Mouse (Mus musculus) neural tube, embryonic 11.5 days (tissue): ENCODE results near the gene Alkbh7. TPM values are rescaled to one million over a fixed set of nuclear protein-coding genes. Genes with fewer than 3 reads are reported as not detected.
A peak's percentile ranks its signal among the peaks of the same experiment; 100 is the strongest.

ENCODE experiments used
- ATAC-seq: fragments of 200-750 bp; cut with Nextera tagmentation; 2 replicates; pipeline ENCODE4 v1.8.0; 2017; ENCODE audit warnings: moderate number of reproducible peaks, mild to moderate bottlenecking, moderate TSS enrichment, moderate library complexity; ENCODE audit not compliant: insufficient read depth, low FRiP score, low TSS enrichment
- DNase-seq: peaks from one replicate; pipeline ENCODE4 v3.0.0-alpha.2; 2015; ENCODE audit warnings: low spot score
- H3K27ac ChIP-seq: fragments of 300-500 bp; sonication (generic); 2 replicates; pipeline ENCODE4 v1.5.1; 2014; ENCODE audit warnings: low read depth, mild to moderate bottlenecking, low read length
- H3K27me3 ChIP-seq: fragments of 300-500 bp; sonication (generic); 2 replicates; pipeline ENCODE4 v1.6.1; 2014; ENCODE audit warnings: mild to moderate bottlenecking, low read length, mixed read lengths; ENCODE audit not compliant: control insufficient read depth, insufficient read depth
- H3K36me3 ChIP-seq: fragments of 300-500 bp; sonication (generic); 2 replicates; pipeline ENCODE4 v1.6.1; 2014; ENCODE audit warnings: mild to moderate bottlenecking, low read length, moderate library complexity, mixed read lengths; ENCODE audit not compliant: control insufficient read depth, insufficient read depth
- H3K4me1 ChIP-seq: fragments of 300-500 bp; sonication (generic); 2 replicates; pipeline ENCODE4 v1.6.1; 2014; ENCODE audit warnings: low read length, mixed read lengths; ENCODE audit not compliant: control insufficient read depth, insufficient read depth
- H3K4me2 ChIP-seq: fragments of 300-500 bp; sonication (generic); 2 replicates; pipeline ENCODE4 v1.6.1; 2014; ENCODE audit warnings: low read depth, mild to moderate bottlenecking, moderate library complexity
- H3K4me3 ChIP-seq: fragments of 300-500 bp; sonication (generic); 2 replicates; pipeline ENCODE4 v1.5.1; 2014; ENCODE audit warnings: low read depth, low read length
- H3K9ac ChIP-seq: fragments of 300-500 bp; sonication (generic); 2 replicates; pipeline ENCODE4 v1.6.1; 2014; ENCODE audit warnings: mild to moderate bottlenecking, low read length
- H3K9me3 ChIP-seq: fragments of 300-500 bp; sonication (generic); 2 replicates; pipeline ENCODE4 v1.6.1; 2016; ENCODE audit warnings: low read length; ENCODE audit not compliant: control insufficient read depth
- WGBS: fragments of 180-500 bp; shearing (Covaris S2); extraction: QIAGEN DNeasy Blood & Tissue Kit; methylation state at CpG from one replicate; pipeline ENCODE4 v1.1.7; 2014; 5-methylcytosine and 5-hydroxymethylcytosine counted together
- polyA plus RNA-seq: library from polyadenylated mRNA; unstranded; fragments of >200 nt; fragmentation: Nextera tagmentation; extraction: Ambion mirVana; gene quantifications from 2 replicates; pipeline ENCODE4 v1.2.1, GENCODE M21; 2014

Gene Alkbh7
- polyA plus RNA-seq, 1 experiment from 2014 or later, result 37.0 TPM

DNA sequence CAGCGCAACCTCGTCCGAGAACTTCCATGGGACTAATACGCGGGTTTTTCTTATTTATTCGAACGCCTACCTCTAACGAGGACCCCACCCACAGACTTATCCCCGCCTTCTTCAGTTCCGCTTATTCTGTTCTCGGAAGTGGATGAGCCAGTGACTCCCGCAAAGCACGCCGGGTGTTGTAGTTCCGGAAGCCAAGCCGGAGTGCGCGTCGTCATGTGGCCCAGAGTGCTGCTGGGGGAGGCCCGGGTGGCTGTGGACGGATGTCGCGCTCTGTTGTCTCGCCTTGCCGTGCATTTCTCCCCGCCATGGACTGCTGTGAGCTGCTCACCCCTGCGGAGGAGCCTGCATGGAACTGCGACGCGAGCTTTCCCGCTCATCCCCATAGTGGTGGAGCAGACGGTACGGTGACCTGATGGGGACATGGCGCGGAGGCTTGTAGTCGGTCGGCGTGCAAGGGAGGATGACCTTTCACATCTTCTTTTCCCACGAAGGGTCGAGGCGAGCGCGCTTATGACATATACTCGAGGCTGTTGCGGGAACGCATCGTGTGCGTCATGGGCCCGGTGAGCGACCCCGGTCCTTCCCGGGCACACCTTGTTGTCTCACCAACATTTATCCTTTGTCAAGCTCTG, 6.9 kb upstream of the Alkbh7 start, which contains the start of gene Clpp:
Gene Clpp (plus strand): TSS at position 191 of the 632 bp plus-strand sequence.
- peaks cover 16% of the 10 kb centered on the region for H3K36me3 ChIP-seq
- H3K4me1 ChIP-seq, result no peaks in the 10 kb centered on the region
- peak within 1 kb of the TSS; percentile 66 for H3K4me2 ChIP-seq
- H3K27ac ChIP-seq, result peak within 1 kb of the TSS; percentile 61; the same call in 1 of the 2 replicates
- H3K9ac ChIP-seq, result peak within 1 kb of the TSS; percentile 76
- under 1% methylated on average over 52 of the region's 52 CpGs for WGBS
- peak; percentile 94 for DNase-seq
- no peaks in the 10 kb centered on the region for H3K9me3 ChIP-seq
- ATAC-seq, result peak; percentile 95
- H3K27me3 ChIP-seq, result no peaks in the 10 kb centered on the region
- peak within 1 kb of the TSS; percentile 75 for H3K4me3 ChIP-seq

DNA sequence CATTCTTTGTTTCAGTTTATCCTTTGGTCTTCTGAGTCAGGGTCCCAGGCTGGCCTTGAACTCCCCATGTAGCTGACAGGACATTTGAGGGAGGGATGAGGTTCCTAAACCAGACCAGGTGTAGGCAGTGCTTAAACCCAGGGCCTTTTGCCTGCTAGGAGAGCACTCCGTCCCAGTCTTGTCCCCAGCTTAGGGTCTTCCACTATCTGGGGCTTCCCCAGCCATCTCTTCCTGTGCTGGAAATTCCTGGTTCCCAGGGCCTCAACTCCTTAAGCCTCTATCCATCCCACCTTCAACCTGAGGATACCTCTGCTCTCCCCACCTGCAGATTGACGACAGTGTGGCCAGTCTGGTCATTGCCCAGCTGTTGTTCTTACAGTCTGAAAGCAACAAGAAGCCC, 6.2 kb upstream of the Alkbh7 start:
- 63% methylated on average over 2 of the region's 2 CpGs for WGBS
- no peak for DNase-seq
- no peak overlapping the region for H3K27ac ChIP-seq

DNA sequence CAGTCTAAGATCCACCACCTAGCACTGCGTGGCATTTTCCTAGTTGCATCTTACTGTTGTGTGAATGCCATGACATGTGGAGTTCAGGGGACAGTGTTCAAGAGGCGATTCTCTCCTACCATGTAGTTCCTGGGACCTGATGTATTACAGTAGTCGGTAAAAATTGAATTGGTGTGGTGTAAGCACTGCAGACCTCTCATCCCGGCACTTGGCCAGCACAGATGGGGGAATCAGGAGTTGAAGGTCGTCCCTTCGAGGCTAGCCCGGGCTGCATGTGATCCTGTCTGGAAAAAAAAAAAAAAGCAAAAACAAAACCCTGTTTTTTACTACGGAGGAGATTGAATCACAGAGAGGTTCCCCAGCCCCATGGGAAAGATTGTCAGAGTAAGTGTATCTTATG, 2.1 kb upstream of the Alkbh7 start:
- DNase-seq (no peak), ATAC-seq (no peak)
- Histone ChIP-seq H3K36me3 (peaks cover 25% of the 10 kb centered on the region), H3K4me1 (peaks cover 4% of the 10 kb centered on the region), H3K4me2 (no peak overlapping the region), H3K9ac (no peak overlapping the region), H3K9me3 (no peaks in the 10 kb centered on the region), H3K27ac (no peak overlapping the region), H3K27me3 (no peaks in the 10 kb centered on the region), H3K4me3 (no peak overlapping the region)
- 91% methylated on average over 8 of the region's 8 CpGs for WGBS

More for the DNA sequence above, 6.2 kb upstream of the Alkbh7 start:
- Histone ChIP-seq H3K4me3 (peak overlapping the region; percentile 75), H3K9me3 (no peaks in the 10 kb centered on the region), H3K36me3 (peaks cover 21% of the 10 kb centered on the region), H3K9ac (no peak overlapping the region; the same call in 1 of the 2 replicates), H3K4me2 (peak overlapping the region; percentile 66), H3K4me1 (no peaks in the 10 kb centered on the region), H3K27me3 (no peaks in the 10 kb centered on the region)
- no peak for ATAC-seq

DNA sequence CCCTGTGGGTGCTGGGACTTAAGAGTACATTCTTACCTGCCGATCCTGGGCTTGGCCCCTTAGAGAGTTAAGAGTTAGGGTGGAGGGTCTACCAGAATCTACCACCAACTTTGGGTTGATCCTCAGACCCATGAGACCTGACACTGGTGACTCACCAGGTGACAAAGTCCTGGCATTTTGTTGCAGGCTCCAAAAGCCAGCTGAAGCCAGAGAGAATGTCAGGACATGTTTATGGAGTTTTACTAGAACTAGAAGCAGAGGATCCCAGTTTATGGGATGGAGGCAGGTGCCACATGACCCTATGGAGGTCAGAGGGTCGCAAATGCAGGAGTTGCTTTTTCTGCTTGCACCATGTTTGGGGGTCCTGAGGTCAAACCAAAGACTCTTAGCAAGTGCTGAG, 633 bp upstream of the Alkbh7 start:
- no peak overlapping the region for H3K4me2 ChIP-seq
- ATAC-seq (peak; percentile 0; the same call in 1 of the 2 replicates), DNase-seq (no peak)
- WGBS, result 72% methylated on average over 2 of the region's 2 CpGs
- H3K4me3 ChIP-seq, result no peak overlapping the region
- peaks cover 25% of the 10 kb centered on the region for H3K36me3 ChIP-seq
- H3K9ac ChIP-seq, result no peak overlapping the region
- peaks cover 4% of the 10 kb centered on the region for H3K4me1 ChIP-seq
- no peaks in the 10 kb centered on the region for H3K9me3 ChIP-seq
- H3K27me3 ChIP-seq, result no peaks in the 10 kb centered on the region
- H3K27ac ChIP-seq, result no peak overlapping the region

DNA sequence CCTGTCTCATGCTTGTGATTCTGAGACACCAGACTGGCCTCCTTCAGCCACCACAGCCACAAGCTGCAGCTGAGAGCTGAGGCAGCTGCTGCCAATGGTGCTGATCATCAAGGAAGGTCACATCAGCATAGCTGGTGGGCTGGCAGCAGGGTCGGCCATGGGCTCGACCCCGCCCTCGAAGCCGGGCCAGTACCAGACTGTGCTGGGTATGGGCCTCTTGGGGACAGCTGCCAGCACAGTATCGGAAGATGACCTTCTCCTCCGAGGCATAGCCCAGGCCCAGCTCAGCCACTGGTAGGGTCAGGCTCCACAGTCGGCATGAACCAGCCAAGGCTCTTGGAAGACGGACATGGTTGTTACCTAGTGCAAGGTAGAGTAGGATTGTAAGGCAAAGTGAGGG, 2.3 kb downstream of the Alkbh7 start:
- no peak overlapping the region for H3K4me2 ChIP-seq
- 91% methylated on average over 9 of the region's 9 CpGs for WGBS
- H3K9me3 ChIP-seq, result no peaks in the 10 kb centered on the region
- H3K4me3 ChIP-seq, result no peak overlapping the region
- no peak overlapping the region for H3K27ac ChIP-seq
- DNase-seq (no peak), ATAC-seq (no peak)
- peaks cover 17% of the 10 kb centered on the region for H3K36me3 ChIP-seq
- H3K27me3 ChIP-seq, result no peaks in the 10 kb centered on the region
- peaks cover 4% of the 10 kb centered on the region for H3K4me1 ChIP-seq
- no peak overlapping the region for H3K9ac ChIP-seq

DNA sequence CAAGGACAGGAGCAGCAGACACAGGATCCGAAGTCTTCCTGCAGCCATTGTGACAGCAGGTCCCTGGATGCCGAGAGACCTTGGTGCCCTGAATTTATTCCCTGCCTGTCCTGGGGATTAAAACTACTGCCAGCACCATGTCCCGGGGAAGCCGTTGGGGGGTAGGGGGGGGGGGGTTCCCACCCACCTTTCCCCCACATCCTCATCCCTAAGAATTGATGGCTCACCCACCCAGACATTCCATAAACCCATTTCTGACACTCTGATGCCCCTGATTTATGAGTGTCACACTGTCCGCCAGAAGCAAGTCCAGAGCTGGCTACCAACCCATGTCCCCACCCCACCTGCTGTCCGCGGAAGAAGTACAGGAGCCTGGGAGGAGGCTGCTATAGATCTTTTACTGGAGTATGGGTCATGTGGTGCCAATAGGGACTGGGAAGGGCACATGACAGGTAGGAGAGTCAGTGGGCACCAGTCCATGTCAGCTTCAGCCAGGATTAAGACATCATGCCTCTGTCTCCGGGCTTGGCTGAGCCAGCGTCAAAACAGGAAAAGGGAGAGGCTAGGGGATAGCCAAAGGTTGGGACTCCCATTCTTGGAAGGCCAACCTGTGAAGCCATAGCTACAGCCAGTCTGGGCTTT, 3.0 kb downstream of the Alkbh7 start, which contains the start of gene Pspn:
Gene Pspn (minus strand): TSS at position 51 of the 642 bp plus-strand sequence.
- DNase-seq, result no peak
- Histone ChIP-seq H3K9me3 (no peaks in the 10 kb centered on the region), H3K9ac (no peak within 1 kb of the TSS), H3K27me3 (no peaks in the 10 kb centered on the region), H3K36me3 (peaks cover 17% of the 10 kb centered on the region), H3K4me1 (peaks cover 4% of the 10 kb centered on the region), H3K4me2 (no peak within 1 kb of the TSS), H3K4me3 (no peak within 1 kb of the TSS), H3K27ac (no peak within 1 kb of the TSS)
- no peak for ATAC-seq
- 87% methylated on average over 9 of the region's 9 CpGs for WGBS

DNA sequence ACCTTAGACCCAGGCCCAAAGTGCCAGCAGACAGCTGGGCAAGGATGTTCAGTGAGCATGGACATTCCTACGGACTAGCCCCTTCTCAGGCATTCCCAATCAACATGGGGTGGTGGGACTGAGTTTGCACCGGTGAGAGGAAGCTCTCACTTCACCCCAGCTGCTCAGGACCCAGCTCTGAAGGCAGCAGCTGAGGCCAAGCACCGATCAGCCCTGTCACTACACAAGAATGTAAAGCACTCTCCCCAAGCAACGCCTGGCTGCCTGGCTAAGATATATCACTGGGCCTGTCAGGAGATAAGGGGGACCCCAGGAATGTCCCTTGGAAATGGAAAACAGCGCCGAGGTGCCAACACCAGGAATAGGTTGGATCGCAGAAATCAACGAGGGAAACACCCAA, 4.1 kb downstream of the Alkbh7 start:
- H3K9me3 ChIP-seq, result no peaks in the 10 kb centered on the region

DNA sequence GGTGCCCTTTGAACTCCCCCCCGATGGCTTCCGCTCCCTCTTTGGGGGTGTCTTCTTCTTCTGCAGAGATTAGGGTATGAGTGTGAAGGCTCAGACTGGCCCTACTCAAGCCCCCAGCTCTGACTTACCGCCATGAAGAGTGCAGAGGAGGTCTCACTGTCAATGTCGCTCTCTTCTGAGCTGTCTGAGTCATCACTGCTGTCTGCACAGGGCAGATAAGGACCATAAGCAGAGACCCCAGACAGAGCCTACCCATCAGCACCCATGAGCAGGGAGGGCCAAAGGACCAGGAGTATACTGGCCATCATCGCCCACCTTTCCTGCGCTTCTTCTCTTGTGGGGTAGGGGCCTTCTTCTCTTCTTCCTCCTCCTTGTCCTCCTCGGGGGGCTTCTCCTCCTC, 6.9 kb downstream of the Alkbh7 start:
- no peak overlapping the region for H3K27ac ChIP-seq
- no peak overlapping the region for H3K4me2 ChIP-seq
- no peak for ATAC-seq
- no peaks in the 10 kb centered on the region for H3K27me3 ChIP-seq
- H3K4me3 ChIP-seq, result no peak overlapping the region
- peaks cover 16% of the 10 kb centered on the region for H3K36me3 ChIP-seq
- 95% methylated on average over 7 of the region's 7 CpGs for WGBS
- DNase-seq, result no peak
- no peaks in the 10 kb centered on the region for H3K9me3 ChIP-seq
- H3K4me1 ChIP-seq, result no peaks in the 10 kb centered on the region
- H3K9ac ChIP-seq, result no peak overlapping the region

More for the DNA sequence above, 4.1 kb downstream of the Alkbh7 start:
- Histone ChIP-seq H3K27me3 (no peaks in the 10 kb centered on the region), H3K4me1 (peaks cover 4% of the 10 kb centered on the region), H3K9ac (no peak overlapping the region), H3K4me3 (no peak overlapping the region), H3K36me3 (peaks cover 13% of the 10 kb centered on the region), H3K27ac (no peak overlapping the region), H3K4me2 (no peak overlapping the region)
- 79% methylated on average over 8 of the region's 8 CpGs for WGBS
- no peak for DNase-seq
- ATAC-seq, result no peak
